23 mouse cellular contexts compared by ENCODE assay signal in genomic region chr14:71075671-71076070, GRCm38 (mm10).
A peak's percentile ranks its signal among the peaks of the same experiment; 100 is the strongest.
DNase-seq lines count a peak whose midpoint lies in the region; ATAC-seq and TF ChIP-seq lines count a peak whose summit lies in the region.
"Had no signal": no experiment of that assay in that cellular context is flagged by ENCODE, and none has a peak within 500 bp of the region (broad histone marks: within the 10 kb centered on the region; RNA-seq: fewer than 3 reads in every experiment).

No protein-coding gene starts in this region.

- 29% methylated on average over 2 of the region's 2 CpGs for WGBS in thymus, adult 2 months

- H3K4me3 ChIP-seq in thymus, adult 2 months (ENCODE audit: control insufficient read depth, insufficient read depth, low read length): no peak overlapping the region
- H3K4me3 ChIP-seq: embryonic facial prominence, embryonic 10.5 days; erythroblast, embryonic 14.5 days; forebrain, embryonic 10.5 days; heart, embryonic 10.5 days; hindbrain, embryonic 13.5 days had no signal

- no peak overlapping the region; the same call in 1 of the 2 replicates for H3K27ac ChIP-seq in thymus, adult 2 months (ENCODE audit: control insufficient read depth, insufficient read depth, low read length)
- H3K27ac ChIP-seq: embryonic facial prominence, embryonic 10.5 days; forebrain, embryonic 10.5 days; heart, embryonic 10.5 days; hindbrain, embryonic 13.5 days had no signal

- no peak for TF ChIP-seq POLR2A in thymus, adult 2 months (IDR thresholded peaks at IDR 0.05; ENCODE audit: control insufficient read depth, extremely low read depth, insufficient read depth, low read length, poor library complexity)

- no peaks in the 10 kb centered on the region for H3K27me3 ChIP-seq in thymus, adult 2 months (ENCODE audit: control insufficient read depth, insufficient read depth, low read length)
- H3K27me3 ChIP-seq: hindbrain, embryonic 13.5 days had no signal

- DNase-seq in thymus, adult 2 months: peak; percentile 35
- DNase-seq in thymus, postnatal 25 days: peak; percentile 39
- no peak for DNase-seq in adrenal gland, adult 18-20 months (ENCODE audit: low spot score in 2 of 2)
- DNase-seq in adrenal gland, adult 2 months: no peak
- DNase-seq in yolk sac, embryonic 10.5 days (ENCODE audit: low spot score): no peak
- no peak for DNase-seq in cerebellum, adult 8-10 months
- DNase-seq: adrenal gland, postnatal 10 days; cerebellum, adult 11 months; cerebellum, adult 9-10 months; cerebellum, postnatal 25 days; gastrocnemius, postnatal 36 days; heart, adult 18-20 months; heart, postnatal 10 days had no signal

- H3K36me3 ChIP-seq in thymus, adult 2 months (ENCODE audit: control insufficient read depth, insufficient read depth, low read length): no peaks in the 10 kb centered on the region
- H3K36me3 ChIP-seq: embryonic facial prominence, embryonic 10.5 days; forebrain, embryonic 10.5 days; G1E; heart, embryonic 10.5 days; hindbrain, embryonic 13.5 days had no signal

- peak; percentile 51 for ATAC-seq in CD4-positive, CD25-positive, alpha-beta regulatory T cell, adult 4 months
- peak; percentile 32 for ATAC-seq in activated CD4-positive, CD25-positive, alpha-beta regulatory T cell, adult 4 months
- ATAC-seq: forebrain, embryonic 14.5 days; intestine, embryonic 16.5 days had no signal

- no peaks in the 10 kb centered on the region for H3K4me1 ChIP-seq in thymus, adult 2 months (replicated peaks; ENCODE audit: control insufficient read depth, insufficient read depth, low read length)
- H3K4me1 ChIP-seq: embryonic facial prominence, embryonic 10.5 days; forebrain, embryonic 10.5 days; heart, embryonic 10.5 days; hindbrain, embryonic 13.5 days had no signal

- TF ChIP-seq CTCF in thymus, adult 2 months (IDR thresholded peaks at IDR 0.05; ENCODE audit: borderline replicate concordance, control insufficient read depth, extremely low read depth, insufficient read depth, low read length, poor library complexity): no peak

Comparison
In these comparisons a context has a peak if more than half of its experiments do, and no peak if none do; other contexts are left out.
1. DNase-seq: peak in thymus, adult 2 months (single experiment) and thymus, postnatal 25 days (single experiment); none in adrenal gland, adult 18-20 months (0 of 2), adrenal gland, adult 2 months (single experiment), yolk sac, embryonic 10.5 days (single experiment) and cerebellum, adult 8-10 months (single experiment).